Mouse (Mus musculus): Measurements from ENCODE around the gene Arhgap10. TPM values are rescaled to one million over a fixed set of nuclear protein-coding genes. Genes with fewer than 3 reads are reported as not detected.
A peak's percentile ranks its signal among the peaks of the same experiment; 100 is the strongest.

The Arhgap10 gene
- polyA plus RNA-seq, 1 experiment from 2014 or later: 36.8 TPM

- no peak for ATAC-seq (ENCODE audit: insufficient number of reproducible peaks, insufficient read depth, low FRiP score, low TSS enrichment, low read depth)
- WGBS: 85% methylated on average over 5 of the region's 5 CpGs
- H3K4me1 ChIP-seq (replicated peaks): no peaks in the 10 kb centered on the region
- H3K9me3 ChIP-seq: no peaks in the 10 kb centered on the region
- H3K27me3 ChIP-seq: no peaks in the 10 kb centered on the region
- H3K36me3 ChIP-seq: no peaks in the 10 kb centered on the region
- H3K27ac ChIP-seq: no peak overlapping the region
- H3K4me3 ChIP-seq (replicated peaks): no peak overlapping the region
- no peak overlapping the region for H3K4me2 ChIP-seq
- H3K9ac ChIP-seq (replicated peaks): no peak overlapping the region
These were observed 17.4 kb upstream of the Arhgap10 start for GRCm38 (mm10) chr8:77535026-77535595.

GRCm38 (mm10) chr8:77534358-77534992 is 16.7 kb upstream of the Arhgap10 start:
- no peaks in the 10 kb centered on the region for H3K9me3 ChIP-seq
- H3K4me3 ChIP-seq (replicated peaks): no peak overlapping the region
- no peak overlapping the region for H3K4me2 ChIP-seq
- WGBS: 72% methylated on average over 8 of the region's 8 CpGs
- no peaks in the 10 kb centered on the region for H3K4me1 ChIP-seq (replicated peaks)
- no peaks in the 10 kb centered on the region for H3K36me3 ChIP-seq
- H3K9ac ChIP-seq (replicated peaks): no peak overlapping the region
- H3K27me3 ChIP-seq: no peaks in the 10 kb centered on the region
- ATAC-seq (ENCODE audit: insufficient number of reproducible peaks, insufficient read depth, low FRiP score, low TSS enrichment, low read depth): no peak
- no peak overlapping the region for H3K27ac ChIP-seq

- no peaks in the 10 kb centered on the region for H3K27me3 ChIP-seq
- H3K4me3 ChIP-seq (replicated peaks): no peak overlapping the region
- H3K9ac ChIP-seq (replicated peaks): no peak overlapping the region
- no peaks in the 10 kb centered on the region for H3K9me3 ChIP-seq
- 0 out of 2 replicates have a peak, but pooled peaks cover 9% of the 10 kb centered on the region for H3K4me1 ChIP-seq (replicated peaks)
- no peak overlapping the region for H3K4me2 ChIP-seq
- 63% methylated on average over 8 of the region's 8 CpGs for WGBS
- H3K27ac ChIP-seq: no peak overlapping the region
- H3K36me3 ChIP-seq: no peaks in the 10 kb centered on the region
- ATAC-seq (ENCODE audit: insufficient number of reproducible peaks, insufficient read depth, low FRiP score, low TSS enrichment, low read depth): no peak
These were observed 8.4 kb upstream of the Arhgap10 start for GRCm38 (mm10) chr8:77526130-77526529.

- H3K4me1 ChIP-seq (replicated peaks): 0 out of 2 replicates have a peak, but pooled peaks cover 9% of the 10 kb centered on the region
- no peak overlapping the region for H3K9ac ChIP-seq (replicated peaks)
- ATAC-seq (ENCODE audit: insufficient number of reproducible peaks, insufficient read depth, low FRiP score, low TSS enrichment, low read depth): no peak
- H3K36me3 ChIP-seq: no peaks in the 10 kb centered on the region
- H3K4me2 ChIP-seq: no peak overlapping the region
- H3K27me3 ChIP-seq: no peaks in the 10 kb centered on the region
- H3K9me3 ChIP-seq: no peaks in the 10 kb centered on the region
- H3K4me3 ChIP-seq (replicated peaks): no peak overlapping the region
- WGBS: 93% methylated on average over 2 of the region's 2 CpGs
- no peak overlapping the region for H3K27ac ChIP-seq
These were observed 7.2 kb upstream of the Arhgap10 start for GRCm38 (mm10) chr8:77524906-77525305.

- WGBS: 67% methylated on average over 14 of the region's 14 CpGs
- Histone ChIP-seq H3K9ac (replicated peaks) (no peak overlapping the region), H3K27ac (no peak overlapping the region), H3K4me2 (no peak overlapping the region), H3K36me3 (no peaks in the 10 kb centered on the region), H3K9me3 (no peaks in the 10 kb centered on the region), H3K27me3 (no peaks in the 10 kb centered on the region), H3K4me1 (replicated peaks) (peaks cover 15% of the 10 kb centered on the region), H3K4me3 (replicated peaks) (no peak overlapping the region)
- no peak for ATAC-seq (ENCODE audit: insufficient number of reproducible peaks, insufficient read depth, low FRiP score, low TSS enrichment, low read depth)
These were observed 6.4 kb upstream of the Arhgap10 start for GRCm38 (mm10) chr8:77524018-77524615.

- Histone ChIP-seq H3K4me2 (no peak overlapping the region), H3K4me3 (replicated peaks) (no peak overlapping the region), H3K27ac (no peak overlapping the region), H3K27me3 (no peaks in the 10 kb centered on the region), H3K4me1 (replicated peaks) (peaks cover 19% of the 10 kb centered on the region), H3K36me3 (no peaks in the 10 kb centered on the region), H3K9ac (replicated peaks) (no peak overlapping the region), H3K9me3 (no peaks in the 10 kb centered on the region)
- WGBS: 60% methylated on average over 8 of the region's 8 CpGs
- ATAC-seq (ENCODE audit: insufficient number of reproducible peaks, insufficient read depth, low FRiP score, low TSS enrichment, low read depth): no peak
These were observed 5.2 kb upstream of the Arhgap10 start for GRCm38 (mm10) chr8:77522984-77523383.

- Histone ChIP-seq H3K36me3 (no peaks in the 10 kb centered on the region), H3K27me3 (no peaks in the 10 kb centered on the region), H3K9ac (replicated peaks) (no peak overlapping the region), H3K4me3 (replicated peaks) (no peak overlapping the region), H3K4me1 (replicated peaks) (peaks cover 26% of the 10 kb centered on the region), H3K27ac (no peak overlapping the region), H3K9me3 (no peaks in the 10 kb centered on the region), H3K4me2 (no peak overlapping the region)
- ATAC-seq (ENCODE audit: insufficient number of reproducible peaks, insufficient read depth, low FRiP score, low TSS enrichment, low read depth): no peak
- WGBS: 47% methylated on average over 8 of the region's 8 CpGs
These were observed 3.5 kb upstream of the Arhgap10 start for GRCm38 (mm10) chr8:77521028-77521785.

GRCm38 (mm10) chr8:77520601-77521000 is 2.8 kb upstream of the Arhgap10 start:
- no peak overlapping the region for H3K27ac ChIP-seq
- ATAC-seq (ENCODE audit: insufficient number of reproducible peaks, insufficient read depth, low FRiP score, low TSS enrichment, low read depth): no peak

GRCm38 (mm10) chr8:77518201-77519115 is 705 bp upstream of the Arhgap10 start:
- Histone ChIP-seq H3K9ac (replicated peaks) (peak overlapping the region; percentile 81), H3K27me3 (no peaks in the 10 kb centered on the region), H3K9me3 (no peaks in the 10 kb centered on the region), H3K4me2 (peak overlapping the region; percentile 81), H3K4me3 (replicated peaks) (peak overlapping the region; percentile 81), H3K4me1 (replicated peaks) (peaks cover 52% of the 10 kb centered on the region), H3K27ac (peak overlapping the region; percentile 93), H3K36me3 (no peaks in the 10 kb centered on the region)
- under 1% methylated on average over 33 of the region's 33 CpGs for WGBS
- ATAC-seq (ENCODE audit: insufficient number of reproducible peaks, insufficient read depth, low FRiP score, low TSS enrichment, low read depth): peak; percentile 12; the same call in 1 of the 2 replicates

More at GRCm38 (mm10) chr8:77520601-77521000, 2.8 kb upstream of the Arhgap10 start:
- no peaks in the 10 kb centered on the region for H3K36me3 ChIP-seq
- no peaks in the 10 kb centered on the region for H3K27me3 ChIP-seq
- WGBS: 87% methylated on average over 4 of the region's 4 CpGs
- H3K9ac ChIP-seq (replicated peaks): no peak overlapping the region
- H3K4me3 ChIP-seq (replicated peaks): no peak overlapping the region
- peaks cover 32% of the 10 kb centered on the region for H3K4me1 ChIP-seq (replicated peaks)
- no peaks in the 10 kb centered on the region for H3K9me3 ChIP-seq
- no peak overlapping the region for H3K4me2 ChIP-seq

GRCm38 (mm10) chr8:77516845-77517244 is 908 bp downstream of the Arhgap10 start:
- peak overlapping the region; percentile 93; the same call in 1 of the 2 replicates for H3K27ac ChIP-seq
- H3K4me2 ChIP-seq: peak overlapping the region; percentile 81
- no peaks in the 10 kb centered on the region for H3K9me3 ChIP-seq
- 2% methylated on average over 10 of the region's 10 CpGs for WGBS
- peaks cover 60% of the 10 kb centered on the region for H3K4me1 ChIP-seq (replicated peaks)
- no peak for ATAC-seq (ENCODE audit: insufficient number of reproducible peaks, insufficient read depth, low FRiP score, low TSS enrichment, low read depth)
- H3K4me3 ChIP-seq (replicated peaks): peak overlapping the region; percentile 81
- peak overlapping the region; percentile 81 for H3K9ac ChIP-seq (replicated peaks)
- H3K36me3 ChIP-seq: no peaks in the 10 kb centered on the region
- no peaks in the 10 kb centered on the region for H3K27me3 ChIP-seq
